Mouse (Mus musculus): ENCODE results near the gene Spib.

Spib gene

DNA sequence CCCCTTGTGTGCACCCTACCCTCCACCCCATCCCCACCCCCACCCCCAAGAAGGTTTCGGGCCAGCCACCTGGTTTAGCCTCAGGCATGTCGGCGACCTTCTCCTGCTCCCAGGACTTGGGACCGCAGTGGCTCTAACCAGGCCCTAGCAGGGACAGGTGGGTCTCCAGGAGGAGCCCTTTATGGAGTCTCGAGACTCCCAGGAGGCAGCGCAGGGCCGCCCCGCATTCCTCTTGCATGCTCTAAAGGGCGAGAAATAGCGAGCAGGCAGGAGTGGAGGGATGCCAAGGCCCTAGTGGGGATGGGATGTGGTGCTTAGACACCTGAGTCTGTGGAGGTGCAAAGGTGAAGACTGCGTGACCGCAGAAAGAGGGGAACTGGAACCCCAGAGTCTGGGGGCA is 7.4 kb downstream of the Spib start, which contains the start of gene Mybpc2:
TSS of gene Mybpc2 (minus strand) at position 155 of the 400 bp plus-strand sequence.
- DNase-seq: peak; percentile 40

DNA sequence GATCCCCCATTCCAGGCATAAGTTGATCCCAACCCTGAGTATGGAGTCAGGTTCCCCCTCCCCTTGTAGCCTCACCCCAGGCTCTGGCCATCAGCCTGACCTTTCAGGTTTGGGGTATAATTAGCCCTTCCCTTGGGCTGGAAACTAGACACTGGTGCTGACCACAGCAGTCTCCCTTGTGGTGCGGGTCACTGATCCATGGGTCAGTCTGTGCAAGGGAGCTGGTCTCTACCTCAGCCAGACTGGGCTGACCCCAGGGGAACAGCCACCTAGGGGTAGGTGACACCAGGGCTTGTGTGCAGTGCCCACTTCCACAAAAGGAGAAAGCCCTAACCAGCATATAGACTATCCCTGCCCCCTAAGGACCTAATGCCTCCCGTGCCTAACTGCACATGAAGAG is 8.8 kb downstream of the Spib start:
- DNase-seq: no peak

DNA sequence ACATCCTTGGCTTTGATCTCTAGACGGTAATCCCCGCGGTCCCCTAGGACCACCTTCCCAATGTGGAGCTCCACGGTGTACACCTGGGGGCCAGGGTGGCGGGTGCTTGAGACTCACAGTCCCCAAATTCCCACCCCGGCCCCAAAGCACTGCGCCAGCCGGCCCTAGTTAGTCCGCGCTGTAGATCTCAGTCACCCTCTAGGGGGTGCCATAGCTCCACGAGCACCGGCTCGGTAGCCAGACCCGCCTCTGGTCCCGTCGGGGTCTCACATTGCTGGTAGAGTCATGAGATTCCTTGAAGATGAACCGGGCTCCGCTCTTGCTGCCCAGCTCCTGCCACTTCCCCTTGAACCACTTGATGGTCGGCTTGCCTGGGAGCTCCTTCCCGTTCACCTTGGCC is 10.2 kb downstream of the Spib start:
- peak; percentile 39 for DNase-seq

GRCm38 (mm10) chr7:44520990-44521389 is 10.9 kb downstream of the Spib start:
- DNase-seq: no peak

DNA sequence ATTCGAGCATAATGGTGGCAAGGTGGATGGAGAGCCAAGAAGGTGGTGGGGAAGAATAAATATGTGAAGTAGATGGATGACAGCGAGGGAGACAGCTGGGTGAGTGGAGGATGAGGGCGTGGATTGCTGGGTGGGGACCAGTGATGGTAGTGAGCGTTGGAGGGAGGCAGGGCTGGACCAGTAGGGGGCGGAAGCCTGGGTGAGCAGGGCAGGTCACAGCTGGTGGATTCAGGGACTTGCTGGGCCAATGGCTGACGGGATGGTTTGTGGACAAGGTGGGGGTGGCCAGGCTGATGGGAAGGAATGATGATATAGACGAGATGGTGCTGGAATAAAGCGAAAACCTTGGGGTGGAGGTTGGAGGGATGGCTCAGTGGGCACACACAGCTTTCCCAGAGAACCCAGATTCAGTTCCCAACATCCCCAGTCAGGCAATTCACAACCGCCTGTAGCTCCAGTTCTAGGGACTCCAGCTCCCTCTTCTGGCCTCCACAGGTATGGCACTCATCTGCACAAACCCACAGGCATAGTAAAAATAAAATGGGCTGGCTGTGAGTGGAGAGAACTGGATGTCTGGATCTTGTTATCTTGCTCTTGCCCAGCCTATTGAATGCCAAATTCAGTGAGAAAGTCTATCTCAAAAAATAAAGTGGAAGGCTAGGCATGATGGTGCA is 12.5 kb downstream of the Spib start:
- no peak for DNase-seq

GRCm38 (mm10) chr7:44507491-44507890 is 24.4 kb downstream of the Spib start:
- DNase-seq: no peak

DNA sequence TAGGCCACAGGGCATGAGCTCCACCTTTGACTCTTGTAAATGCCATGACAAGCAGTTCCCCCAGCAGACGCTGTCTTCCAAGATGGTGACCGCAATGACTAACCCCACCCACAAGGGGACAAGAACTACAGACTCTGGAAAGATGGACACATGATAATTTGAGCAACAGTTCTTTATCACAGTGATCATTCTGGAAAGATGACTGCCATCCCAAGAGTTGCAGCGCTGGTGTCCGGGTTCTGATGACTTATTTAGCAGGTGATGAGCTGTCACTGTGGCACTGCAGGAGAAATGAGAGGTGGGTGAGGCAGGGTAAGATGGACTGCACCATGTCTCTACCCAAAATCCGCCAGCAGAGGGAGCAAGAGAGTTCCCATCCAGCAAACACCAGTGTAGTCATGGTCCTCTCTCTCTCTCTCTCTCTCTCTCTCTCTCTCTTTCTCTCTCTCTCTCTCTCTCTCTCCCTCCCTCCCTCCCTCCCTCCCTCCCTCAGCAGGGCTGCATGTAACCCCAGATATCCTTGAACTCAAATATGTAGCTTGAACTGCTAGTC is 30.2 kb downstream of the Spib start:
- no peak for DNase-seq

DNA sequence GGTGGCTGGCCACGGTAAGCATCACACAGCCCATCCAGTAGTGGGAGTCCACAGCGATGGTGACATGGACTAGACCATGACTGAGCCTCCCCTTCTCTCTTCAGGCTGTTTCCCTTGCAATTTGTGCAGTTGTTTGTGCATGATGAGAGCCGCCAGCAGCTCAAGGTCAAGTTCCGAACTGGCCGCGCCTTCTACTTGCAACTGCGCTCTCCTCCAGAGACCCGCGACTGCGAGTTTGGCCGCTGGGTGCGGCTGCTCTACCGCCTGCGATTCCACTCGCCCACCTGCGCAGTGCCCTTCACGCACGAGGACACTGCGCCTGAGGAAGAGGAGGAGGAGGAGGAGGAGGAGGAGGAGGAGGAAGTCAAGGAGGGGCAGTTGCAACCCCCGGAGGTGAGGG is 31.8 kb downstream of the Spib start:
- DNase-seq: no peak

- no peak for DNase-seq
Observed at GRCm38 (mm10) chr7:44498922-44499321, 32.9 kb downstream of the Spib start.

- no peak for DNase-seq
Observed at GRCm38 (mm10) chr7:44497361-44498055, 34.4 kb downstream of the Spib start.

DNA sequence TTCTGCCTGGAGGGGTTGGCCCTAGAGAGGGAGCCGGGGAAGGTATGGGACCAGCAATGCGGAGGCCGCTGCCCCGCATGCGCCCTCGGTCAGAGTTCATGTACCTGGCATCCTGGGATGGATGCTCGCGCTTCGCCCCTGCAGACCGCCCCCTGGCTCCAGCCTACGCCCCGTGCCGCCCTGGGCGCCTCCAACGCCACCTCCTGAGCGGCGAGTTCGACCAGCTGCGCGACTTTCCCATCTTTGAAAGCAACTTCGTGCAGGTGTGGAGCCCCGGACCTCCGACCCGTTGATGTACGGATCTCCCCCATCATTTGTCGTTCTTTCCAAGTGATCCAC is 35.1 kb downstream of the Spib start:
- DNase-seq: no peak

DNA sequence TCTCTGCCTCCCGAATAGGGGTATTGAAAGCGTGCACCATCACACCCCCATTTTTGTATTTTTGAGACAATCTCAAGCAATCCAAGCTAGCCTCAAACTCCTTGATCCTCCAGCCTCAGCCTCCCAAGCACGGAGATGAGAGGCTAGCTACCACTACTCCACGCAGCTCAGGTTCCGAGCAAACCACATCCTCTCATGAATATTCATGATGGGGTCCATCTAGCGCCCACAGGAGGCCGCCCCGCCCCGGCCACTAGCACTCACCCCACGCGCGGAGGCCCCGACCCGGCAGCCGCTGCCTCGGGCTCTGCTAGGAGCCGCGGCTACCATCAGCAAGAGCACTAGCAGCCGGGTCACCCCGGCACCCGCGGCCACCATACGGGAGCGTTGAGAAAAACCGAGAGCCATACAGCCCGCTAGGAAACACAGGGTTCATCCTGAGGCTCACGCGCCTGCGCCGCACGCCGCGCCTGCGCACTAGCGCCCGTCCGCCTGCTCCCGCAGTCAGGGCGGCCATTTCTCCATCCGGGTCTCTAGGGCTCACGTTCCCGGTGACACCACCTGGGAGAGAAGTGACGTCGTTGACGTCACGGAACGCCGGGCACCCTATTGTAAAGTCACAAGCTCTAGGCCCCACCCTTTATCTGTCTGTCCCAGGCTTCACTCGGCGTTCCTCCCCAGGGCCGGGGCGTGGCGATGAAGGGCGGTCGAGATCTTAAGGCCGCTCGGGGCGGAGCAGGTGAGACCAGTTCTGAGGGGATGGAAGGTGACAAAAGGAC is 35.7 kb downstream of the Spib start, which contains the start of the genes Emc10 and Fam71e1:
TSS of gene Emc10 (minus strand) at position 538 of the 779 bp plus-strand sequence.
TSS of gene Fam71e1 (plus strand) at position 590 of the 779 bp plus-strand sequence.
- peak; percentile 99 for DNase-seq

- no peak for DNase-seq
Observed at GRCm38 (mm10) chr7:44495086-44495485, 36.8 kb downstream of the Spib start.

- no peak for DNase-seq
Observed at GRCm38 (mm10) chr7:44494681-44495080, 37.2 kb downstream of the Spib start.

GRCm38 (mm10) chr7:44492166-44492826 is 39.6 kb downstream of the Spib start:
- no peak for DNase-seq

DNA sequence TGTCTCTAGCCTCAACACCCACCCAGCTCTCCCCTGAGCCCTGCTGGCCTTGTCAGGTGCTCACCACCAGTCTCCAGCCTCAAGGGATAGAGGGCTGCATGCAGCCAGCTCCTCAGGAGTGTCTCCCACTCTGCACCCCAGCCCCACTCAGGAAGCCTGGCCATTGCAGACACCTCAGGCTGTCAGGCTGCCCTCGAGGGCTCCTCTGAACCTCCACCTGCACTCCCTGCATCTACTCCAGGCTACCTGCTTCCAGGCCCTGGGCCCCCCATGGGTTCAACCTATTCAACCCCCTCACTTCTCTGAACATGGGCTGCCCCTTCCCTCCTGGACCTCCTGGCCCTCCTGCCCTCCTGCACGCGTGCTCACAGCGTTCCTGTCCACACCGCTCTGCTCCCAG is 40.5 kb downstream of the Spib start:
- DNase-seq: no peak

DNA sequence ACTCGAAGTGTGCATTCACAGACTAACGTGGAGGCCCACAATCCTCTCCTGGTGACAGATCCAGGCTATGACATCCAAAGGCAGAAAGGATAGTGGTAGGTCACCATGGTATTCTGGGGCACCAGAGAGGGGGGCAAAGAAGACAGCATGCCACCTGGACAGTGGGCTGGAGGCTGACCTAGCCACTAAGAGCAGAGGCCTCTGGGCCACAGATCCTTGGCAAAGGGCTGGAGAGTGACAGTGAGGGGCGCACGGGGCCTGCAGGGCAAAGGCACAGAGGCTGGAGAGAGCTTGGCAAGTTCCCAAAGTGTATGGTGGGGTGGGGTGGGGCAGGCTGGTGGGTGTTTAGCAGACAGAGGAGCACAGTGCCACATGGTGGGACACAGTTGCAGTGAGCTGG is 41.6 kb downstream of the Spib start:
- no peak for DNase-seq

DNA sequence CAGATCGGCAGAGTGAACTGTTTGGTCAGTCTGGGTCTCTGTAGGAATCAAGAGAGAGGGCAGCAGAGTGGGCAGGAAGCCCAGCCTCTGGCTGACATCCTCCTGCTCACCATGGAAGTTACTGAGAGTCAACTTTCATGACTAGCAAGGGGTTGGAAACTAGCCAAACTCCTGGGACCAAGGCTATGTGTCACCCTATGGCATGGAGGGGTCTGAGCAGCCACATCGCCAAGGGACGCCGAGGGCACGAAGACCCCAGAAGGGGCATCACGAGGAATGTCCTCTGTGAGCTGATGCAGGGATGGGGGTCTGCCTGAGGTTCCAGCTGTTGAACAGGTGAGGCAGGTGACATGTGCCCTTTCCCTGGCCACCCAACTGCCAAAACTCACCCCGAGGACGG is 43.3 kb downstream of the Spib start:
- no peak for DNase-seq

DNA sequence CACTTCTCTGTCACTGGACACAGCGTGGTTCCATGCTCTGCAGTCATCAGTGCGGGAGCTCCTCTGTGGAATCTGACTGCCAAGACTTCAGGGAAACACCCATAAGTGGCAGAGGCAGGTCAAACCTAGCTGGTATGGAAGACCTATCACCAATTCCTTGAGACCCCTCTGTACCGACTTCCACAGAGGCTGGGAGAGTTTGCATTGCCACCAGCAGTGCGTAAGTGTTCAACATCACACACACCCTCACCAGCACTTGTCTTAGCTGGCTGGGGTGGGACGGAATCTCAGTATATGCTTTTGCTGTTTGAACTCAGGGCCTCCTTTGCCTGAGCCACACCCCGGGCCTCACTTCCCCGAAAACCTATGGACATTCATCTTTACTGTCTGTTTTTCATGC is 43.9 kb downstream of the Spib start:
- no peak for DNase-seq

DNA sequence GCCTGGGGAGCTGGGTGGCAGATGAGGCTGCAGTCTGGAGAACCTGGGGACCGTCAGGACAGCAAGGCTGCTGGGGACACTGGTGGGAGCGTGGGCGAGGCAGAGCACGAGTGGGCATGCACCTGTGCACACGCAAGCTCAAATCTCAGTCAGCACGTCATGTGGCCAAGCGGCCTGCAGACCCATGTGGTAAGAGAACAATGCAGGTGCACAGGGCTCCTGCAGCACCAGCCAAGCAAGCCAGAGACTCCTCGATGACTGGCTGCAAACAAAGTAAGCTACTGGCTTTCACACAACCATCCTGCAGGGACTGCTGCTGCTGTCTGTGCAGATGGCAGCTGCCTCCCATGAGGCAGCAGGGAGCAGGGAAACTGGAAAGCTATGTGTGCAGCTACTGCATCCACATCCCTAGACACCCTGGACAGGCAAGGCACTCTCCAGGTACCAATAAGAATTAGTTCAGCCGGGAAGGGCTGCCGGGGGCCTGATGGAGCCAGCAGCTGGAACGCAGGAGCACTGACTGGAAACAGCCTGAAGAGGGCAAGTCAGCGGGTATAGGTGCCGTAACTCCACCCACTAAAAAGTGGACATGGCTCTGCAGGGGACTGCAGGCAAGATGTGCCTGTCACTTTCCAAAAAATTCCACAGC is 44.8 kb downstream of the Spib start:
- DNase-seq: no peak

DNA sequence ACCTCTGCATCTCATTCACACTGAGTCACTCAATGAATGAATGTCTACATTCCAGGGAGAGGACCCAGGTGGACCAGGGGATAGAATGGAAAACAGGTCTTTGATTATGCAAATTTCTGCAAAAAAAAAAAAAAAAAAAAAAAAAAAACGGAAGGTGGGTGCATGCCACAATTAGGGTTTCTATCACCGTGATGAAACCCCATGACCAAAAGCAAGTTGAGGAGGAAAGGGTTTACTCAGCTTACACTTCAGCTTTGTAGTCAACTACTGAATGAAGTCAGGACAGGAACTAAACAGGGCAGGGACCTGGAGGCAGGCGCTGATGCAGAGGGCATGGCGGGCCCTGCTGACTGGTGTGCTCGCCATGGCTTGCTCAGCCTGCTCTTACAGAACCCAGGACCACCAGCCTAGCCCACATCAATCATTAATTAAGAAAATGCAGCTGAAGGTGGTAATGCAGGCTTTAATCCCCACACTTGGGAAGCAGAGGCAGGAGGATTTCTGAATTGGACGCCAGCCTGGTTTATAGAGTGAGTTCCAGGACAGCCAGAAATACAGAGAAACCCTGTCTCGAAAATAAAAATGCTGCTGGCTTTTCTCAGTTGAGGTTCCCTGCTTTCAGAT is 46.2 kb downstream of the Spib start:
- peak; percentile 1 for DNase-seq
